Mouse (Mus musculus) stomach, postnatal 0 days (tissue): ENCODE results near the gene Fbxw7. TPM values are rescaled to one million over a fixed set of nuclear protein-coding genes. Genes with fewer than 3 reads are reported as not detected.

Source experiments
- ATAC-seq: fragments of 200-750 bp; cut with Nextera tagmentation; 2 replicates; pipeline ENCODE4 v1.8.0; 2017; ENCODE audit not compliant: low FRiP score, low TSS enrichment
- DNase-seq: peaks from one replicate; pipeline ENCODE4 v3.0.0-alpha.2; 2016; ENCODE audit warnings: low spot score
- H3K27ac ChIP-seq: fragments of 300-500 bp; sonication (generic); replicated peaks from 2 replicates; pipeline ENCODE4 v1.5.1; 2014; ENCODE audit warnings: mild to moderate bottlenecking, control low read depth
- H3K27me3 ChIP-seq: fragments of 300-500 bp; sonication (generic); 2 replicates; pipeline ENCODE4 v1.6.1; 2014; ENCODE audit warnings: low read length; ENCODE audit not compliant: control insufficient read depth, insufficient read depth
- H3K36me3 ChIP-seq: fragments of 300-500 bp; sonication (generic); 2 replicates; pipeline ENCODE4 v1.6.1; 2014; ENCODE audit warnings: low read length, mixed read lengths; ENCODE audit not compliant: control insufficient read depth, insufficient read depth
- H3K4me1 ChIP-seq: fragments of 300-500 bp; sonication (generic); replicated peaks from 2 replicates; pipeline ENCODE4 v1.6.1; 2014; ENCODE audit warnings: antibody characterized with exemption; ENCODE audit not compliant: control insufficient read depth, insufficient read depth
- H3K4me2 ChIP-seq: fragments of 300-500 bp; sonication (generic); replicated peaks from 2 replicates; pipeline ENCODE4 v1.6.1; 2014; ENCODE audit warnings: low read depth, mild to moderate bottlenecking, control low read depth, moderate library complexity
- H3K4me3 ChIP-seq: fragments of 300-500 bp; sonication (generic); 2 replicates; pipeline ENCODE4 v1.5.1; 2014; ENCODE audit warnings: low read depth, low read length, control low read depth
- H3K9ac ChIP-seq: fragments of 300-500 bp; sonication (generic); 2 replicates; pipeline ENCODE4 v1.6.1; 2014; ENCODE audit warnings: mild to moderate bottlenecking, low read length, control low read depth, mixed read lengths
- H3K9me3 ChIP-seq: fragments of 300-500 bp; sonication (generic); 2 replicates; pipeline ENCODE4 v1.6.1; 2016; ENCODE audit warnings: low read length; ENCODE audit not compliant: control insufficient read depth
- CTCF ChIP-seq: IDR thresholded peaks from 2 replicates; pipeline ENCODE4 v1.5.1; 2016; ENCODE audit warnings: antibody characterized with exemption, low read depth, mild to moderate bottlenecking, moderate library complexity
- EP300 ChIP-seq: optimal IDR thresholded peaks from 2 replicates; pipeline ENCODE3; 2016; ENCODE audit warnings: antibody characterized with exemption
- WGBS: fragments of 180-500 bp; shearing (Covaris S2); extraction: QIAGEN DNeasy Blood & Tissue Kit; methylation state at CpG from one replicate; pipeline ENCODE4 v1.1.7; 2014; 5-methylcytosine and 5-hydroxymethylcytosine counted together
- polyA plus RNA-seq: library from polyadenylated mRNA; unstranded; fragments of >200 nt; fragmentation: Nextera tagmentation; extraction: Ambion mirVana; gene quantifications from 2 replicates; pipeline ENCODE4 v1.2.1, GENCODE M21; 2015

Fbxw7 gene
- polyA plus RNA-seq, 1 experiment from 2014 or later: 7.4 TPM

- H3K9me3 ChIP-seq: no peaks in the 10 kb centered on the region
- TF ChIP-seq CTCF: no peak
- no peak for TF ChIP-seq EP300
- H3K27me3 ChIP-seq: no peaks in the 10 kb centered on the region
- H3K4me1 ChIP-seq: no peaks in the 10 kb centered on the region
- peaks cover 7% of the 10 kb centered on the region for H3K36me3 ChIP-seq
- no peak for ATAC-seq
- H3K27ac ChIP-seq: no peak overlapping the region
- H3K4me2 ChIP-seq: no peak overlapping the region
- DNase-seq: no peak
- no peak overlapping the region for H3K9ac ChIP-seq
- no peak overlapping the region for H3K4me3 ChIP-seq
- WGBS: 77% methylated on average over 9 of the region's 9 CpGs
Measured at GRCm38 (mm10) chr3:84974193-84974592, 159.1 kb downstream of the Fbxw7 start.

- no peaks in the 10 kb centered on the region for H3K36me3 ChIP-seq
- no peak overlapping the region for H3K4me2 ChIP-seq
- no peak overlapping the region for H3K4me3 ChIP-seq
- TF ChIP-seq CTCF (no peak), EP300 (no peak)
- no peak overlapping the region for H3K9ac ChIP-seq
- H3K27me3 ChIP-seq: no peaks in the 10 kb centered on the region
- H3K27ac ChIP-seq: no peak overlapping the region
- ATAC-seq (no peak), DNase-seq (no peak)
- H3K4me1 ChIP-seq: no peaks in the 10 kb centered on the region
- no peaks in the 10 kb centered on the region for H3K9me3 ChIP-seq
- 90% methylated on average over 11 of the region's 11 CpGs for WGBS
Measured at GRCm38 (mm10) chr3:84978676-84979075, 163.6 kb downstream of the Fbxw7 start.

GRCm38 (mm10) chr3:84980158-84980557, 165.1 kb downstream of the Fbxw7 start:
- H3K4me1 ChIP-seq: no peaks in the 10 kb centered on the region
- no peak overlapping the region for H3K4me3 ChIP-seq
- DNase-seq: no peak
- ATAC-seq: no peak
- TF ChIP-seq CTCF (no peak), EP300 (no peak)
- WGBS: 92% methylated on average over 2 of the region's 2 CpGs
- no peaks in the 10 kb centered on the region for H3K27me3 ChIP-seq
- H3K36me3 ChIP-seq: no peaks in the 10 kb centered on the region
- H3K27ac ChIP-seq: no peak overlapping the region
- H3K4me2 ChIP-seq: no peak overlapping the region
- H3K9ac ChIP-seq: no peak overlapping the region
- no peaks in the 10 kb centered on the region for H3K9me3 ChIP-seq

- no peaks in the 10 kb centered on the region for H3K9me3 ChIP-seq
- no peak overlapping the region for H3K27ac ChIP-seq
- TF ChIP-seq EP300 (no peak), CTCF (no peak)
- H3K4me2 ChIP-seq: no peak overlapping the region
- no peaks in the 10 kb centered on the region for H3K4me1 ChIP-seq
- H3K4me3 ChIP-seq: no peak overlapping the region
- no peaks in the 10 kb centered on the region for H3K27me3 ChIP-seq
- 37% methylated on average over 4 of the region's 4 CpGs for WGBS
- DNase-seq (no peak), ATAC-seq (no peak)
- H3K36me3 ChIP-seq: no peaks in the 10 kb centered on the region
- no peak overlapping the region for H3K9ac ChIP-seq
Measured at GRCm38 (mm10) chr3:84982688-84983087, 167.6 kb downstream of the Fbxw7 start.

GRCm38 (mm10) chr3:84985121-84985625, 170.1 kb downstream of the Fbxw7 start:
- no peaks in the 10 kb centered on the region for H3K27me3 ChIP-seq
- no peak overlapping the region for H3K4me3 ChIP-seq
- no peak for ATAC-seq
- WGBS: 81% methylated on average over 8 of the region's 8 CpGs
- TF ChIP-seq EP300: no peak
- TF ChIP-seq CTCF: no peak
- no peak overlapping the region for H3K9ac ChIP-seq
- no peak overlapping the region for H3K4me2 ChIP-seq
- no peaks in the 10 kb centered on the region for H3K9me3 ChIP-seq
- DNase-seq: no peak
- H3K4me1 ChIP-seq: no peaks in the 10 kb centered on the region
- H3K36me3 ChIP-seq: no peaks in the 10 kb centered on the region
- H3K27ac ChIP-seq: no peak overlapping the region

- DNase-seq (no peak), ATAC-seq (no peak)
- TF ChIP-seq EP300 (no peak), CTCF (no peak)
- WGBS: 83% methylated on average over 4 of the region's 4 CpGs
- H3K9ac ChIP-seq: no peak overlapping the region
- no peak overlapping the region for H3K4me2 ChIP-seq
- H3K4me3 ChIP-seq: no peak overlapping the region
- no peak overlapping the region for H3K27ac ChIP-seq
- no peaks in the 10 kb centered on the region for H3K4me1 ChIP-seq
- H3K36me3 ChIP-seq: no peaks in the 10 kb centered on the region
- no peaks in the 10 kb centered on the region for H3K9me3 ChIP-seq
- no peaks in the 10 kb centered on the region for H3K27me3 ChIP-seq
Measured at GRCm38 (mm10) chr3:84988880-84989279, 173.8 kb downstream of the Fbxw7 start.
